Mouse (Mus musculus) retina, postnatal 1 day (tissue): ENCODE results near the gene Angptl6.

Experiments used
- DNase-seq: peaks from one replicate; pipeline ENCODE4 v3.0.0-alpha.2; 2012

Gene Angptl6

DNA sequence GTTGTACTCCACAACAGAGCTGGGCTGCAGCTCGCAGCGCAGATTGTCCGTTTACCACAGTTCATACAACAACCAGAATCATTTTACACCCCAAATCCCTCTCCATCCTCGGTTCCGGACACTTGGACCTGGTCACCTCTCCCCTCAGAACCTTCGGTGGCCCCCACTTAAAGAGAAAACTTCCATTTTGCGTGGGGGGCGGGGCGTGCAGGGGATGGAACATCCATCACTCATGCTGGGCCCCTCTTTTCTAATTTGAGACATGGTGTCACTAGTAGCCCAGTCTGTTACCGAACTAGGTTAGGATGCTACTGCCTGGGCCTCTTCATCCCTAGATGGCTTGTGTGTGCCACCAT, 839 bp downstream of the Angptl6 start:
- DNase-seq: no peak

DNA sequence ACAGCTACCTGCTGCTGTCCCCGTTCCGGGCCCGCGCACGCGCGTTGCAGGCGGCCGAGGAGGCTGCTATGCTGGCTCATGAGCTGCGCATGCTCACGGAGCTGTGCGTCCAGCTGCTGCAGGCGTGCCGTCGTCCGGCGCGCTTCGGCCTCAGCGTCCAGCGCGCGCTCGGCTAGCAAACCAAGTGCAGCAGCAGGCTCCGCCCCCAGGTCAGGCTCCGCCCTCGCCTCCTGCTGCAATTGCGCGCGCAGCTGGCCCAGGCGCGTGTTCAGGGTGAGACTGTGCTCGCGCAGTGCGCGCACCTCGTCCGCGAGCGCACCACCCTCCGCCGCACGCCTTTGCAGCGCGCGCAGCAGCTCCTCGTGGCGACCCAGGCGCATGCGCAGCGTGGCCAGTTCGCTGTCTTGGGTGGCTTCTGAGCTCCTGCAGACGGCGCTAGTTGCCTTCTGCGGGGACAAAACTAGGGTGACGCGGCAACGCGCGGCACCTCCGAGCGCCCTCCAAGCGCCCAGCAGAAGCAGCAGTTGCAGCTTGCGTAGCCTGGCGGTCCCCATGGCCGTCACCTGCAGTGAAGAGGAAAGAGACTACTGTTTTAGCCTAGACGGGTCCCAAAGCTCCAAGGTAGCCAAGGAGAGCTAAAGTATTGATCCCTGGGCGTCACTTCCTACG, 1.4 kb downstream of the Angptl6 start:
- peak; percentile 100 for DNase-seq

DNA sequence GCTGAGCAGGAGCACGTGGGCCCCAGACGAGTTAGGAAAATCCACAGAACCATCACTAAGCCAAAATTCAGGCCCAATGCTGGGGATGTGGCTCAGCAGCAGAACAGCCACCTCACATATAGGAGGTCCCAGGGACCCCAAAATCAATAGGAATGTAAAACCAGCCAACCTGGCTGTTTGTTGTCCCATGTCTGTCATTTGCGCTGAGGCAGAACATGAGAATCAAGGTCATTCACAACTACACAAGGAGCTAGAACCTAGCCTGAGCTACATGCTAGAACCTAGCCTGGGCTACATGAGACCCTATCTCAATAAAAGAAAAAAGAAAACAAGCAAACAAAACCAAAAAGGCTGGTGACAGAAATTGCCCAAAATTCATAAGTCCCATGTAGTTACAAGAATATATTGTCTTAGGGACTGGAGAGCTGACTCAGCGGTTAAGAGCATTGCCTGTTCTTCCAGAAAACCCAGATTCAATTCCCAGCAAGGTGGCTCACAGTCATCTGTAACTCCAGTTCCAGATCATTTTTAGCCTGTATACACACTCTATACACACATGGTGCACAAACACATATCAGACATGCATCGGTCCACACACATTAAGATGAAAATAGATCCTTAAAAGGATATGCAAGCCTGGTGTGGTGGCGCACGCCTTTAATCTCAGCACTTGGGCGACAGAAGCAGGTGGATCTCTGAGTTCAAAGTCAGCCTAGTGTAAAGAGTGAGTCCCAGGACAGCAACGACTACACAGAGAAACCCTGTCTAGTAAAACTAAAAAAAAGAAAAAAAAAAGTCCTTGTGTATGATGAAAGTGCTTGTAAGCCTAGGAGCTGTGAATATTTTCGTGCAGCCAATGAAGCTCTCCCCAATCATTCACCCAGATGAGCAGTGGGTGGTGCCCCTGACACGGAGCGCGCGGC, 2.1 kb downstream of the Angptl6 start:
- DNase-seq: no peak

DNA sequence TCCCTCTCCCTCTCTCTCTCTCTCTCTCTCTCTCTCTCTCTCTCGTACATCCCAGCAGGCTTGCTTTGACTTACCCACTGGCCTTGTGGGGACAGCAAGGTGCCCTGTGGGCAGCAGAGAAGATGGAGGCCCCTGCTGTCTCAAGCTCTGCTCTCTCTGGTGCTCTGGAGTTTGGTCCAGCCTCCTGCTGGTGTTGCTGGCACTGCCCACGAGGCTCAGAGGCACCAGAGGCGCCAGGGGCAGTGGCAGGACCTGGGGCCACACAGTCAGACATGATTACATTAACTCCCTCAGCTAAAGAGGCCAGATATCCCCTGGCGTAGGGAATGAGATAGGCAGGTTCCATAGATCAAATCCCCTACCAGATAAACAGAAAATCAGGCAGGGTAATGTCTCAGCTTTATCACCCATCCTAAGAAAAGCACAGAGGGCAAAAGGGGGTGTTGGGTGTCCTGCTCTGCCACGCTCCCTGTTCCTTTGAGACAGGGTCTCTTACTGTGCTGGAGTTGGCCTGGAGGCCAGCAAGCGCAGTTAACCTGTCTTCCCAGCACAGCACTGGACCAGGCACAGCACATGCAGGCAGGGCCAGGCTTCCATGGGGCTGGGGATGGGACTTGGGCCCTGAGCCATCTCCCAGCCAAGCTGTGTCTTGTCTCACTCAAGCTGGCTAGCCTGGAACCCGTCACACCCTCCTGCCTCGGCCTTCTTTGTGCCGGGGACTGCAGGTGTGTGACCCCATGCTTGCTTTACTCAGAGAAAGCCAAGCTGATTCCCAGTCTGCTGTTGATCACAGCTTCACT, 3.0 kb downstream of the Angptl6 start:
- no peak for DNase-seq

DNA sequence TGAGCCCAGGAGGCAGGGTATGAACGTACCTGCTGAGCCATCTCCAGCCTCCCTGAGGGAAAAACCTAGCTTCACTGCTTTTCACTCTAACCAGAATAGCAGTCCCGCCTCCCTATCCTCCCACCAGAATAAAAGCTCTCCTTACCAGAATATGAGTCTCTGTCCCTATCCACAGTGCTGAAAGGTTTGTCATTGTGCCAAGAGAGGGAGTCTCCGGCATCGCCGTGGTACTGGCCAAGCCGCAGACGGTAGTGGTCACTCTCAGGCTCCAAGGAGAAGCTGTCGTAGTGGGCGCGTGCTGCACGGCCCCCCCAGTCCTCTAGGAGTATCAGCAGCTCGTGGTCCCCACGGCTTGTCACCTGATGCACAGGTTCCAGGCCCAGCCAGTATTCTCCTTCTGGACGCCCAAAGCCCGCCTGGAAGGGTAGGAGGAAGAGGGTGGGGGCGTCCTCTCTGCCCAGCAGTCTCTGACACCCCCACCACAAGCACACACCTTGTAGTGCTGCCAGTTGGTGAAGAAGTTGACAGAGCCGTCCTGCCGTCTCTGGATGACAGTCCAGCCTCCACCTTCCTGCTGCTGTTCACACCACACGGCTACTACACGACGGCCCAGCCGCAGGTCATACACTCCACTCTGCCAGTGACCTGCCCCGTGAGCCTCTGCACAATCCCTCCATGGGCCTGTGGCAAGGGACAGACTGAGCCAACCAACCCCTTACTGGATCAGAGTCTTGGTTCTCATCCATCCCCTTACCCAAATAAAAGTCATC, 4.3 kb downstream of the Angptl6 start:
- DNase-seq: peak; percentile 31

DNA sequence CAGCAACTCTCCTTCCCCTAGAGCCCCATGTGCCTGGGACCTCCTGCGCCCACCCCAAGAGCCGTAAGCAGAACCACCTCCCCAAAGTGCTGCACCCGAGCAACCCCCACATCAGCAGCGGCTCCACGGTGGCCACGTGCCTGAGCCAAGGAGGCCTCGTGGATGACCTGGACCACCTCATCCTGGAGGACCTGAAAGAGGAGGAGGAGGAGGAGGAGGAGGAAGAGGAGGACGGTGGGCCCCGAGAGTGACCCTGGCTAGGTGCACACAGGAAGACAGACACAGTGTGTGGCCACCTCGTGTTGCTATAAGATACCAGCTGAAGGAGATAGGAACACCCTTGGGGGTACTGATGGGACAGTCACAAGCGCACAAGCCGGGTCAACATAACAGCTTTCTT, 6.0 kb downstream of the Angptl6 start:
- DNase-seq: no peak

DNA sequence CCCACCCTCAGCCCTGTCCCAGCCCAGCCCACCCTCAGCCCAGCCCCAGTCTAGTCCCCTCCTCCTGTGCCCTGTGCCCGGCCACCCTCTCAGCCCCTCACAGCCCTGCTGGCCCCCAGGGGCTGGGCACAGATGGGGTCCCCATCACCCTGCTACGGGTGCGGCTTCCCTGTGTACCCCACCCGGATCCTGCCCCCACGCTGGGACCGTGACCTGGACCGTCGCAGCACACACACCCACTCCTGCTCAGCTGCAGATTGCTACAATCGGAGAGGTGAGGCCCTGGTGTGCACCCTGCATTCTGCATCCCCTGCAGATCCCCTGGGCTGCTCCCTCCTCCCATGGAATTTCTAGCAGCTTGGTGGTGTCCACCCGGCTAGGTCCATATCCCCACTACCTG, 6.5 kb downstream of the Angptl6 start:
- no peak for DNase-seq

DNA sequence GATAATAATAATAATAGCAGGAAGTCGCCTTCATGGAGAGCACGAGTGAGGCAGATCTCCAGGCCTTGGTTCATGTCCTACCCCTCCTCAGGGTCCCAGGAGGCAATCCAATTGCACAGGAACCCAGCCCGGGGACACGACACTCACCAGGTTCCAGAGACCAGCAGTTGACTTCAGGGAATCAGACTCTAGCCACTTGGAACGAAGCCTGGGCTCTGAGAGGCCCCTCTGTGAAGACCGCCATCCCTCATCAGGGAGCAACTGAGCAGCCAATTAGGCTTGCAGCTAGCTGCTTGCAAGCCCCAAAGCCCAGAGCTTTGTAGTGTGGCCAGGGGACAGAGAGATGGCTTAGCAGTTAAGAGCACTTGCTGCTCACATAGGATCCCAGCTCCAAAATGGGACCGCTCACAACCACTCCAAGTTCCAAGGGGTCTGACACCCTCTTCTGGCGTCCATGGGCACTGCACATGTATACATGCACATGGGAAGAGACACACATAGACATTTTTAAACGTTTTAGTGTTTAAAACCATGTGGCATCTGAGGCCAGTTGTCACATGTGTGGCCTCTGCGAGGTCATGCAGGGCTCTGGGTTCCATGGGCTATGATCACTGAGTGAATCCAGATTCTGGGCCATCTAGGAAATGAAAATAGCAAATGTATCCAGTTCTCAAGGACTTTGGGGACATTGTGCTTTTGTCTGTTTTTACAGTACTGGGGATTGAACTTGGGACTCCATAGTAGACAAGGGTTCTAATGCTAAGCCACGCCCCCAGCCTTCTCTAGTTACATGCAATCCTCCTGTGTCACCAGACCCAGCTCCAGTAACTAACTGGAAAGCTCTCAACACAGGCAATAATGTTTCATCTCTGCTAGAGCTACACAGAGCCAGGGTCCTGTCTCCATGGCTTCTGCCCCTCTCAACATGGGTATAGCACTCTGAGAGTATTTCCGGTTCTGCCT, 9.0 kb downstream of the Angptl6 start:
- no peak for DNase-seq

DNA sequence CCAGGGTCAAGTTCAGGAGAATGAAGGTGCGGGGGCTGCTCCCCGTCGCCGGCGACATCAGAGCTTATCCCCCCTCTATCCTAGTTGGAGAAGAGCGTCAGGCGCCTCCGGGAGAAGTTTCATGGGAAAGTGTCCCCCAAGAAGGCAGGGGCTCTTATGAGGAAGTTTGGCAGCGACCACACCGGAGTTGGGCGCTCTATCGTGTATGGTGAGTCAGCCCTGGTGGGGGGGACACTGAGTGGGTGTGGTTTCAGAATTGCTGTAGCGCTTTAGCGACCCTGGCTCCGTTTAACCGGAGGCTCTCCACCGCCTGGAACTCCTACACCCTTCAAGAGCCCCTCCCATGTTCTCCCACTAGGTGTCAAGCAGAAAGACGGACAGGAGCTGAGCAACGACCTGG, 10.3 kb downstream of the Angptl6 start:
- DNase-seq: no peak

DNA sequence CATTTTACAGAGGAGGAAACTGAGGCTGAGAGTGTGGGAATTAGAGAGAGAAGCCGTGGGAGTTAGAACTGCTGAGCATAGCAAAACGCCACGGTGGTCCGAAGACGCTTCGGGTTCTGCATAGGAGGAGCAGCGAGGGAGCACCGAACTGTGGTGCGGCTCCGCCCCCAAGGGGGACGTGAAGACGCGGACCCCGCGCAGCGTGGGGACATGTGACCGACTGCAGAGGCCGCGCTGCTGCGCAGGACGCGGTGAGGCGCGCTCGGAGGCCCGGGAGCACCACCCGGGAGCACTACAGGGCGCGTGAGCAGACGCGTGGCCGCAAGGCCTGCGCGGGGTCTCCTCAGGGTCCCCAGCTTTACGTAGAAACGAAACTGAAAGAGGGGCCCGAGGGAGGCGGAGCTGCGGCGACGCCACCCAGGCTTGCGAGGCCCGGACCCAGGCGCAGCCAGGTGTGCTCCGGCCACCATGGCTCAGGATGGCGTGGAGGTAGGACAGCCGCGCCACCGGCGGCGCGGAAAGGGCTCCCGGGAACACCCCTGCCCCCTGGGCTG, 11.0 kb downstream of the Angptl6 start, which contains the start of gene A230050P20Rik:
TSS of gene A230050P20Rik (plus strand) at position 195 of the 554 bp plus-strand sequence.
- DNase-seq: peak; percentile 43

DNA sequence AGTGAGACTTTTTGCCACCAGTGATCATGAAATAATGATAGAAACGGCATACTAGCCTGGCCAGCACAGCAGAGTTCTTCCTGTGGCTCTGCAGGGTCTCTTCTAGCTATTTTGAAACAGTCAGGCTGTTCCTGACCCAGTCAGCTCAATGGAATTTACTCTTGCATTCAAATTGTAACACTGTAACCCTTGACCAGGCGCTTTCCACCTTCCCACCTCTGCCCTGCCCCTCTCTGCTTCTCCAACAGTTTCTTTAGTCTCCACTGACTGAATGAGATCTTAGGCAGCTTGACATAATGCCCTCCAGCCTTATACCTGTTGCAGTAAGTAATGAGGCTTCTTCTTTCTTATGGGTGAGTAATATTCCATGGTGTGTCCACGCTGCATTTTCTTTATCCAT, 12.6 kb downstream of the Angptl6 start:
- DNase-seq: no peak

DNA sequence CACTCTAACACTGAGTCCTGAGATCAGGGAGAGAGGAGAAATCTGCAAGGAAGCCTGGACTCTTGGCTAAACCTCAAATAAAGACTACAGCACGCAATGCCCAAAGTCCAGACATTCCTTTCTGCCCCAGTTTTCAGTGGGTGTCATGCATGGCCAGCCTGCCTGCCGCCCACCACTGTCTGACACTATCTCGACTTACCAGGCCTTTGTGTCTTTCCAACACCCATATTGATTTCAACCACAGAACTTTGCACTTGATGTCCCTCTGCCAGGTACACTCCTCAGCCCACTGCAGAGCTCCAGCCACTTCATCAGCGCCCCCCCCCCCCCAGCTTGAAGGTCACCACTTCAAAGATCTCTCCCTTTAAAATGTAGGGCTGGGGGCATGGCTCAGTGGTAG, 17.3 kb downstream of the Angptl6 start:
- no peak for DNase-seq

DNA sequence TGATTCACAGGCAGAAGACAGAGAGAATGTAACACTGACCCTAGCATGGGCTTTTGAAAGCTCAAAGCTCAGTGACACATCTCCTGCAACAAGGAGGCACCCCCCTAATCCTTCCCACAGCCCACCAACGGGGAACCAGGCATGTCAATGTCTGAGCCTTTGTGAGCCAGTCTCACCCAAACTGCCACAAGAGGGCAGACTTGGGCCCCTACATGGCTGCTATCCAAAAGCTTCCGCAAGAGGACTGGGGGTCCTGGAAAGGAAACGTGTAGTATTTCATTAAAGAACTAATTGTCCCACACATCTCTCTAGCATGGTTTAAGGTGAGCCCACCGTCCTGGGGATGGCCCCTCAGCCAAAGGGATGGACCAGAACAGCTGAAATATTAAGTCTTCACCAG, 17.7 kb downstream of the Angptl6 start:
- DNase-seq: peak; percentile 76

DNA sequence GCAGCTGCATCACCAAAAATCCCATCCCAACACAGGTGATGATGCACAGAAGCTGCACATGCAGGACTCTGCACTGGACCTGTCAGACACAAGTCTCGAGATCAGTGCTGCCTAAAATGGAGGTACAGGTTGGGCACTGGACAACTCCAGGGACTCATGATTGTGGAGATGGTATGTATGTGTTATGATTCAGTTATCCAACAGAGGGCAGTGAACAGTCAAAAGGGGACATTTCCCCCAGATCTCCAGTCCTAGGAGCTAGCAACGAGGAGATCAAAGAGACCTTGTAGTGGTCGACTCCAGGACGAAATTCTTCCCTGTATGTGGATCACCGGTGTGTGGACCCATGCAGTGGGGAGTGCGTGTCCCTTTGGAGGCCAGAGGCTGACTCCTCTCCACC, 19.6 kb downstream of the Angptl6 start:
- DNase-seq: no peak

DNA sequence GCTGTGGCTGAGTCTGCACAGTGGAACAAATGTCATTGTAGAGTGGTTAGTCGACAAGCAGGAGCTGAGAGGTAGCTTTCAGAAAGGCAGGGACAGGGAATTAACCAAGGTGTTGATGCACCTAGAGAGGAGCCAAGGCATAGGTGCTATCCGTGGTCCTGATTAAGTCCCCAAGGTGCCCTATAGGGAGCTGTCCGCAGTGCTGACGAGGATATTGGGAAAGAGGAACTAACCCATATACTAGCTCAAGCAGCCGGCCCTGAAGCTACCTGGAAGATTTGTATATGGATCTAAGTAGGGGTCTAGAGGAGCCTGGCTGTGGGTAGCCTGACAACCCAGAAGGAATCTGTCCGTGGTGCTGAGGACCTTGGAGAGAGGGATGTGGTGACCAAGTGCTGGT, 22.4 kb downstream of the Angptl6 start:
- DNase-seq: peak; percentile 55

DNA sequence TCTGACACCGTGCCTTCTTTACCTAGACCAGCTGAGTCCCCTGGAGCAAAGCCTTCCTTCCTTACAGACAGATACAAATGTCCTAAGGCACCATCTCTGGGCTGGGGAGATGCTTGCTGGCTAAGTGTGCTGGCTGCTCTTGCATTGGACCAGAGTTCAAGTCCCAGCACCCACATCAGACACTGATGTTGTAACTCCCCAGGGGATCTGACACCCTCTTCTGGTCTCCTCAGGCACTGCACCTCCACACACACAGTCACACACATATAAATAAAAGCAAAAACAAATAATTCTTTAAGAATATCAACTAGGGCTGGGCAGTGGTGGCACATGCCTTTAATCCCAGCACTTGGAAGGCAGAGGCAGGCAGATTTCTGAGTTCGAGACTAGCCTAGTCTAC, 29.3 kb downstream of the Angptl6 start:
- no peak for DNase-seq

DNA sequence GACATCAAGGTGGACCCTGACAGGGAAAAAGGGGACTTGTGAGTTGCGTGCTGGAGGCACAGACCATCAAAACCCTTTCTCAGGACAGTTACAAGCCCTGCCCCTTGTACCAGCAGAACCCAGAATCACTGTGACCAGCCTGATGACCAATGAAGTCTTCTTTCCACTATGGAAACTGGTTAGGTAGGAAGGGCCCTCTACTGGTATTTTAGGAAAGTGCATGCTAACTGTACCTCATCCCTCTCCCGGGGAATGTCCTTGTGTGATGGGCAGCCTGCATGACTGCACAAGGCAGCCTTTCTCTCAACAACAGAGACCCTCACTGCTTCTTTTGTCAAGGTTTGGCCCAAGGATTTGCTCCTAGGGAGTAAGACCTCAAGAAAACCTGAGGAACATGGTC, 36.9 kb downstream of the Angptl6 start:
- DNase-seq: peak; percentile 70

DNA sequence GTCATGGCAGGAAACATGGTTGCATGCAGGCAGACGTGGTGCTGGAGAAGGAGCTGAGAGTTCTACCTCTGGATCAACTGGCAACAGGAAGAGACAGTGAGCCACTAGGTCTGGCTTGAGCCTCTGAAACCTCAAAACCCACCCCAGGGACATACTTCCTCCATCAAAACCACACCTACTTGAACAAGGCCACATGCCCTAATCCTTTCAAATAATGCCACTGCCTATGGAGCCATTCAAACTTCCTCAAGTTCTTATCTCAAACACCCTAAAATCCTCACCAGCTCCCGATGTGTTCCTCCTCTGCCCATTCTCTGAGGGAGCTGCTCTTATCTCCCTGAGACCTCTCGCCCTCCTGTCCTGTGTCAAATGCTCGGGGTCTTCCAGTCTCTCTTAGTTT, 37.3 kb downstream of the Angptl6 start:
- no peak for DNase-seq

DNA sequence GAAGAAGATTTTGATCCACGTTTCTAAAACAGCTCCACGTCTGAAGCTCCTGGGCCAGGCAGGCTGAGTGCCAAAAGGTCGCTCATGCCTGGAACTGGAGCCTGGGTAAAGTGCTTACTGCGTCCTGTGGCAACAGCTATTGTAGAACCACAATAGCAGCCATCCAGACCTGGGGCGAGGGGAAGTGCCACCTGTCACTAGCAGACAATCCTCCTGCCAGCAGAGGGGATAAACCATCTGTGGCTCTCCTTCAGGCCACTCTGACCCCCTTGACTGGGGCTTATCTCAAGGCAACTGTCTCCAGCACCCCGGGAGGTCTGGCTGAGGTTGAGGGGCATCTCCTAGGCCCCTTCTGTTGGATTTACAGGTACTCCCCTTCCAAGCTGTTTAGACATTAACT, 40.6 kb downstream of the Angptl6 start:
- DNase-seq: peak; percentile 49

DNA sequence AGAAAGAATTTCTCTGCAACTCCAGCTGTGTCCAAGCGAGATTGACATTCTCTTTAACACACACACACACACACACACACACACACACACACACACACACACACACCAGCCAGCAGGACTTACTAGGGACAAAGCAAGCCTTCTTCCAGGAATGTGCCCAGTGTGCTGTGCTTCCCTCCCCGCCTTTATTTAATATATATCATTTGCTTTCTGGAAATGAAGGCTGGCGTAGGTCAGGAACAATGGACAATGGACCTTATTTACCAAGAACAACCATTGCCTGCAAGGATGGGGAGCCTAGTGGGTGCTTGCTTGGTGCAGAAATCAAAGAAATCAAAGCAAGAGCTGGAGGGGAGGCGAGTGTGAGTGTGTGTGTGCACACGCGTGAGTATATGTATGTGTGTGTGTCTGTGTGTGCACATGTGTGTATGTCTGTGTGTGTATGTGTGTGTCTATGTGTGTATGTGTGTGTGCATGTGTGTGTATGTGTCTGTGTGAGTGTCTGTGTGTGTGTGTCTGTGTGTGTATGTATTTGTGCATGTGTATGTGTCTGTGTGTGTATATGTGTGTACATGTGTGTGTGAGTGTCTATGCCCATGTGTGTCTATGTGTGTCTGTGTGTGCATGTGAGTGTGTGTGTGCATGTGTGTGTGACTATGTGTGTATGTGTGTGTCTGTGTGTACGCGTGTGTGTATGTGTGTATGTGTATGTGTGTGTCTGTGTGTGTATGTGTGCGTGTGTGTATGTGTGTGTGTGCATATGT, 42.2 kb downstream of the Angptl6 start:
- DNase-seq: peak; percentile 55
